Mouse (Mus musculus): ENCODE measurements around the gene Nudt15.

The Nudt15 gene

DNA sequence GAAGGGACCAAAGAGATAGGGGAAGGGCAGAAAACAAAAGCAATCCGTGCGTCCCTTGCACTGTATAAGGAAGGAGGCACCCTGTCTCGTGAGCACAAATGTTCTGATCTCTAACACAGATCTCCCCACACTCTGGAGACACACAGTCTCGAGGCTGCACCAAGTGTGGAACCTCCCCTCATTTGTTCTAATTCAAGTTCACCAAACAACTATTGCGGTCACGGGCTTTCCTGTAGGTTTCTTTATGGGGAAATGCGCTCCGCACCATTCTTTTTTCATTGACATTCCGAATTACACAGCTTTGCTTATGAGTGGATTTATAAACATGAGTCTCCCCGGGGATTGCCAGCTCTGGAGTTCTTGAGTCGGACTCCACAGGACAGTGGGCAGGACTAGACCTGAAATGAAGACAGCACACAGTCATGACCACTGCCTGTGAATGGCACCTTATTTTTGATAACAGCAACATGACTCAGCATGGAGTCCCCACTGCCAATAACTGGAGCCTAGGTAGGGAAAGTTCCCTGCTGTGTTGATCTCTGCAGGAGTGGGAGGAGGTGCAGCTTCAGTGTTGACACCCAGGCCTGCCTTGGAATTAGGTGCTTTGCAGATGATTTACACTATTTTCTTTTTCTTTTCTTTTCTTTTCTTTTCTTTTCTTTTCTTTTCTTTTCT lies 40.2 kb downstream of the Nudt15 start:
- no peak for DNase-seq (ENCODE audit: low spot score in 2 of 2)

DNA sequence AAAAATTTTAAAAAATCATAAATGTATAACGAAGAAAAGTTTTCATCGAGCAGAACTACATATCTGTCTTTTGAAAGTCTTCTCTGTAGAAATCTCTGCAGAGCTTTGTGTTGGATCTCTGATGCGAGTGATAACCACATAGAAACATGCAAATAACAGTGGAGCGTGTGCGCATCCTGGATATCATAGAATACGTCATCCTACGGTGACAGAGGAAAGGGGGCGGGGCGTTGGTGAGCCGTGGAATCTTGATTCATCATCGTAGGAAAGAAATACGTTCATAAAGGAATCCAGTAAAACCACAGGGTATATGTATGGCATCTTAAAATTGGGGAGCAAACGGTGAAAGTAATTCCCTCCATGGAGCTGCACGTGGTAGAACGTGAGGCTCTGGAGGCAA lies 40.8 kb downstream of the Nudt15 start:
- no peak for DNase-seq (ENCODE audit: low spot score in 2 of 2)

DNA sequence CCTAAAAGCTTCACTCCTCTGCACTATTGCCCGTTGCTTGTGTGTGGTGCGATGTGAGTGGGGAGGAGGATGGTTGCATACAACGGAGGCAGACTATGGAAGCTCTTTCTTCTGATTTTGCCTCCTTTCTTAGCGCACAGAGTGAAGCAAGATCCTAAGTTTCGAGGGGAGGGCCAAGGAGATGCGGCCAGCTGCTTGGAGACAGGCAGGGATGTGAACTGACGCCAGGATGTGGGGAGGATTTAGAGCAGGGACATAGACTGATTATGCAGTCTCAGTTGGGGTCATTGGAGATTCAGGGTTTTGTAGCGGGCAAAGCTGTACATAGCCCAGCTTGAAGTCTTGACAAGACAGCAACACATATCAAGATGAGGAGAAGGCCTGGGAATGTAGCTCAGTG lies 41.8 kb downstream of the Nudt15 start:
- no peak for DNase-seq (ENCODE audit: low spot score in 2 of 2)

DNA sequence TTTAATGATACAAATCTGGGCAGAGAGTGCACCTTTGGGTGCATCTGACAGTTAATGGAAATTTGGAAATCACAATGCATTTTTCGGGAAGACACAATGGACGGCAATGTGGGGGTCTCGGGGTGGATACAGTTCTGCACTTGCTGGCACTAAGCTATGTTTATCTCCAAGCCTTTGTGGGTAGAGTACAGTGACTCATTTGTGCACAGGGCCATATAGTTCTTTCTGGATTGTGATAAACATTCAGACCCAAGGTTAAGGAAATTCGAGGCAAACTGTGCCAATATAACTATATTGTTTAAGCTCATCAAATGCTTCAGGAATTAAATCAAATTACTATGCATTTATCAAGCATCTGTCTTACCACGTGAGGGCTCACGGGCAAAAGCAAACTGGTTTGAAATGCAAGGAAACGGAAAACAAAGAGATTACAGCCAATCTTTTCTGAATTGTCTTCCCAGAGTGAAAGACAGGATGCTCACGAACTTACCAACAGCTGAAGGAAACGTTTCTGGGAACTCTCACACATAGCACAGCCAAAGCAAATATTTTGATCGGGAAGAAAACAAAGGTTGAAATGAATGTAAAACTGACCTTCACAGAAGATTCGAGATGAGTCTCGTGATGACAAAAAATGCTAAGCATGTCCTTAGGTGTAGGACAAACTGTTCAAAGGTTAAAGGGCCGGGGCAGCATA lies 44.7 kb downstream of the Nudt15 start:
- DNase-seq (ENCODE audit: low spot score in 2 of 2) = no peak

DNA sequence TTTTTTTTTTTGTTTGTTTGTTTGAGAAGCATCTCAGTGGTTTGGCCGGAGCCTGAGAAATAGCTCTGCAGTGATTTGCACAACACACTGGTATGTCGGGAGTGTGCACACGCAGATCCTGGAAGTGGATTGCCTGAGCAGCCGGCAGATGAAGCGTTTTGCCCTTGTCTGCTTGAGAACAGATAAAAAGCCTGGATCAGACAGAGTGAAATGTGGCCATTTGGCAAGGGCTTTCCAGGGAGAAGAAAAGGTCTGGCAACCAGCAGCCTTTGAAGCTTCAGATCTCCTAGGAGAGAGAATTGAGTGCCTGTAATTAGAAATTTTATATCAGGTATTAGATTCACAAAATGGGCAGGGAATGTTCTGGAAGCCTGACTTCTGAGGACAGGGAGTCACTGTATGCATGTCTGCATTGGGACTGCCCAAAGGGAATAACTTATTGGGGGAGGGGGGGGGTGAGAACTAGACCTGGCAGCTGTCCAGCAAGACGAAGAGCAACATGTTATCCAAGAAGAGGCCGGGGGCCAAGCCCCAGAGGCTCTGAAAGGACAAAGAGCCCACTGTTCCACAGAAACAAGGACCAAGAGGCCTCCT lies 45.4 kb downstream of the Nudt15 start:
- DNase-seq (ENCODE audit: low spot score in 2 of 2) = peak in 1 of 2 experiments; percentile 37

DNA sequence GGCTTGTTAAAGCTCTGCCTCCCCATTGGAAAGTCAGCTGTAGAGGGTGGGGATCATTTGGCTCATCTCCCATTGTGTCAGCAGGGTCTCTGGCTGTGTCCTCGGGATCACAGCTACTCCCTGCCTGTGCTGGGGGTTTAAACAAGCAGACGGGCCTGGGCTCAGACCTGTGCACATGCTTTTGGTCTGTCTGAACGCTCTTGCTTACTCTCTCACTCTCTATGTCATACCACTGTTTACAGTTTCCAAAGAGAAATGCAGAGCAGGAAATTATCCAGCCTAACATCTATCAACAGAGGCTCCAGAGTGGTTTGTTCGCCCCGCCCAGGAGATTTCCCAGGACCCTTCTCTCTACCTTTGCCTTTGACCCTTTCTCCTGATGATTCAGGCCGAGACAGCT lies 46.3 kb downstream of the Nudt15 start:
- DNase-seq (ENCODE audit: low spot score in 2 of 2) = no peak

DNA sequence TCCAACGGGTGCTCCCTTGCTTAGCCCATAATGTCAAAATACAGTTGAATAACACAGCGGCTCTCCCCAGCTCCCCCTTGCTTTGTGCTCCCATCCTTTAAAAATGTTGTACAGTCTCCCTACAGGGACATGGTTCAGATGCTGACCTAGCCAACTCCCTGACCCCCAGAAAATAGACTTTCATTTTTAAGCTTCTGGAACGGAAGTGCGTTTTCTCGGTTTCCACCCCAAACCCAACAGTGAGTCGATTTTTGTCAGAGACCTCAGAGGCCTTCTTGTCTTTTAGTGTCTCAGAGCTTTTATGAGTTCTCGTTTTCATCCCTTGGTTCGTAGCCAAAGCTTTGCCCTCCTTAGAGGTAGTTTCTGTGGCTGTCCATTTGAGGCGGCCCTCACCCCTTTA lies 46.8 kb downstream of the Nudt15 start:
- no peak for DNase-seq (ENCODE audit: low spot score in 2 of 2)

DNA sequence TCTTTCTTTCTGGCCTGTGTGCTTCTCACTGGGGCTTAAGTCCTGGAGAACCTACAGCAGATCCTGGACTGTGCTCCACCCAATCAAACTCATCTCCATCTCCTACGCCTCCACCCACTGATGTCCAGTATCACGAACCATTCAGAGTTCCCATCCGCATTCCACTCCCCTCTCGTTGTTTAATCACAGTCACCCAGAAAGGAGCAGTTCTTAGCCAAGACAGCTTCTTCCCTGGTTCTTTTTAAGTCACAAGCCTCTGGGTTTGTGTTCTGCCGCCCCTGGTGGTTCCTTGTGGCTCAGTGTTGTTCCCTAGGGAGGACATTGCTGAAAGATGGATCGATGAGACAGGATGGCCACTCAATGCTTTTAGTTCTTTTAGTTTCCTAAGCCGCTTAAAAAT lies 52.3 kb downstream of the Nudt15 start:
- no peak for DNase-seq (ENCODE audit: low spot score in 2 of 2)

DNA sequence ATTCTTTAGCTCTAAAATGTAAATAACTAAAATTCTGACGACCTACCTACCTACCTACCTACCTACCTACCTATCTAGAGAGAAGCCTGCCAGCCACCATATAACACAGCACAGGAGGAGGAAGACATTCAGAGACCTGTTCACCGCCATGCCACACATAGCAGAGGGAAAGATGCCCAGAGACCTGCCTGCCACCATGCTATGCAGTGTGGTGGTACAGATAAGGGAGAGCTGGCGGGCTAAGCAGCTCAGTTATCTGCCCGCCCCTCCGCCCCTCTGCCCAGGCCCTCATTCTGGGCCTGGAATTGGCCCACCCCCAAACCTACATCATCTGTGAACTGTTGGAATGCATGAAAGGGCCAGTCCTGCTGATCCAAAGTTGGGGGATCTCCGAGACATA lies 53.9 kb downstream of the Nudt15 start:
- no peak for DNase-seq (ENCODE audit: low spot score in 2 of 2)

DNA sequence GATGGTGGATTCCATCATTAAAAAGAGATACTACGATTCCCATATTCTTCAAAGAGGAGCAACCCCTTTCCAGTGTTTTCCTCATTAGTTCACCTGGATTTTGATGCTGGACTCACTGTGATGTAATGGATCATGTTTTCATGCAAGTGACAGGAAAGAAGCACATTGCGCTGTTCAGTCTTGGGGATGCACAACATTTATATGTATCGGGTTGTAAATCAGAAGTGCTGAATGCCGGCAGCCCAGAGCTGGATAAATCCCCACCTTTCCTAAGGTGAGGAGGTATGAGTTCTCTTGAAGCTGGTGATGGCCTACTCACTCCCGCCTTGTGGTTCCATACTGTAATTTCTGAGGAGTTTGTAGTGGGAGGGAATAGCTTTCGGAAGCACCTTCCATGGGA lies 54.7 kb downstream of the Nudt15 start:
- DNase-seq (ENCODE audit: low spot score in 2 of 2) = no peak

DNA sequence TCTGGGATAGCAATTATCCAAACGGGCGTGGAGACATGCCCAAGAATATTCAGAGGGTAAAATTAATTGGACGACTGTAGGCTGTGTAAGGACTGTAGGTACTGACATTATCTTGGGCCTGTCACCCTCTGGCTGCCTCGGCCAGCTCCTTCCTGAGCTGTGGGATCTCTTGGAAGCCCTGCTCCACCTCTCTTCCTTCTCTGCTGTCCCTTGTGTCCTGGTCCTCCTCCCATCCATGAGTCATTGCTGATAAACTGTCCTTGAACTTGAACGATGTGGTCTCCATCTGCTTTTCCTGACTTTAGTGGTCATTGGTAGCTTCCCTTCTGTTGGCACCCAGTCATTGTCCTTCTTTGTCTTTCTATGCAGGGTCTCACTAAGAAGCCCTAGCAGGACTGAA lies 61.4 kb downstream of the Nudt15 start:
- DNase-seq (ENCODE audit: low spot score in 2 of 2) = no peak

DNA sequence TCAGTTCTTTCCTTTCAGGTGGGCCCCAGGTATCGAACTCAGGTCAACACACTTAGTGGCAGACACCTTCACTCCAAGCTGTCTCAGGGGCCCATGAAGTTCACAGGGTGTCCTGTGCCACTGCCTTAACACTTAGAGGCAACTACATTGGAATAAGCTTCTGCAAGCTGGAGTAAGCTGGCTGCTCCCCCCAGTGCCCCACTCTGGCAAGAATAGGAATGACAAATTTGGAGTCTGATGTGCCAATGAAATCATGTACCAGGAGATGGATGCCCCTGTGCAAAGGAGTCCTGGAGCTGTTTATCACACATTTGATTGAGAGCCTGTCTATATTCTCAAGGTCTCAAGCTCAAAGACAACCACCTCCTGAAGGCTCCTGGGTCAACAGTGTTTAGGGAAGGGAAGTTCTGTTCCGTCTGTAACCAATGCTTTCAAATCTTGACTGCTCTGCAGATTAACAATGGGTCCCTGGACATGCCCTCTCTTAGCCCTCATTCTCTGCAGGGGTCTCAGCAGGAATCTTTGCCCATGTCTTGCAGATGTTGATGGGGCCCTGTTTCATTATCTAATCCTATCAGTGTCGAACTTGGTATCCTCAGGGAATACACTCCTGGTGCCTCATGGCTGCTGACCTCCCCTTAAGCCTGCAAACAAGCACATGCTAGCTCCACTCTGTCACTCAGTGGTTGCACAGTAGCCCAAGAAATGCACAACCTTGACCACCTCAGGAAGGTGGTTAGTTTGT lies 63.5 kb downstream of the Nudt15 start:
- no peak for DNase-seq (ENCODE audit: low spot score in 2 of 2)

DNA sequence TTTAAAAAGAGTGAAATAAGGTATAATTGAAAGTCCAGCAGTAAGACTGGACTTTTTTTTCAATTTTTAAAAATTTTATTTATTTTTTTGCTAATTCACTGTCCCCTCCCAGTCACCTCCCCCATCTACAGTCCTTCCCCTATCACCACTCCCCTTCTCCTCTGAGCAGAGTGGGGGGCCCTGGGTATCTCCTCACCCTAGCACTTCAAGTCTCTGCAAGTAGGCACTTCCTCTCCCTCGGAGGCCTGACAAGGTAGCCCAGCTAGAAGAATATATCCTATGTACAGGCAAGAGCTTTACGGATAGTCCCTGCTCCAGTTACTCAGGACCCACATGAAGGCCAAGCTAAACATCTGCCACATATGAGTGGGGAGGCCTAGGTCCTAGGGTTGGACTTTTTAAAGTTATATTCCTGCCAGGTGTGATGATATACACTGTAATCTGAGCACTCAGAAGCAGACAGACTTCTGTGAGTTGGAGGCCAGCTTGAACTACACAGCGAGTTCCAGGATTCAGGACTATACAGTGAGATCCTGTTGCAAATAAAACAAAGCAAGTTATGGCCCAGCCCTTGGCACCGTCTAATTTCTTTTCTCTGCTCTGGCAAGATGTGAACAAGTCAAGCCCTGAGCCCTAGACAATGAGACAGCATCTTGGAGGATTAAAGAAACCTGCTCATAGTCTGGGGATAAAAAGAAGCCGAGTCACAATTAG lies 64.4 kb downstream of the Nudt15 start:
- DNase-seq (ENCODE audit: low spot score in 2 of 2) = no peak

DNA sequence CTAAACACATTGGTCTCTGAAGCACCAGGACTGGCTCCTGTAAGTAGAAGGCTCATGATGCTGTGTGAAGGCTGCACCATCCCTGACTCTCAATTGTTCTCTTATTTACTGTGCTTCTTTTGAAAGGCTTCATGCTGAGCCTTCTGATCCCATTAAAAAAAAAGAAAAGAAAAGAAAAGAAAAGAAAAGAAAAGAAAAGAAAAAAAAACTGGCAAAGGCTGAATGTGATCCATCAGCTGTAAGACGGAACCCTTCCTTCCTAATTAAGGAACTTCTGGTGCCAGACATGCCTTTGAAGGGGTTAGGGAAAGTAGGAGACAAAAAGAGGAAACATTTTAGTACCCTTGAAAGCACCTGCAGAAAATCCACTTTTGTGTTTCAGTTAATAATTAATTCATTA lies 68.3 kb downstream of the Nudt15 start:
- no peak for DNase-seq (ENCODE audit: low spot score in 2 of 2)

DNA sequence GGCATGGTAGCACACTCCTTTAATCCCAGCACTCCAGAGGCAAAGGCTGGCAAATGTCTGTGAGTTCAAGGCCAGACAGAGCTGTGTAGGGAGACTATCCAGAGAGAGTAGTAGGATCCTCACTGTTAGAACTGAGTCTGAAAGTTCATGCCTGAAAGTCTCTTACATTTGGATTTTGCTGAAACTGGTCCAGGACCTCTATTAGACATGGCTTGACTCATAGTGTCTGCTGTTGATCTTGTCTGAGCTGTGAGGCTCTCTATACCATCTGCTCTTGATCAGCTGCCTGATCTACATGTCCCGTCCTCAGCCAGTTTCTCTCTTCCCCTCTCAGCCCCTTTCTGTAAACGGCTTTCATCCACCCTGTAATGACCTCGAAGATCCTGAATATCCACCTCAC lies 69.7 kb downstream of the Nudt15 start:
- no peak for DNase-seq (ENCODE audit: low spot score in 2 of 2)

DNA sequence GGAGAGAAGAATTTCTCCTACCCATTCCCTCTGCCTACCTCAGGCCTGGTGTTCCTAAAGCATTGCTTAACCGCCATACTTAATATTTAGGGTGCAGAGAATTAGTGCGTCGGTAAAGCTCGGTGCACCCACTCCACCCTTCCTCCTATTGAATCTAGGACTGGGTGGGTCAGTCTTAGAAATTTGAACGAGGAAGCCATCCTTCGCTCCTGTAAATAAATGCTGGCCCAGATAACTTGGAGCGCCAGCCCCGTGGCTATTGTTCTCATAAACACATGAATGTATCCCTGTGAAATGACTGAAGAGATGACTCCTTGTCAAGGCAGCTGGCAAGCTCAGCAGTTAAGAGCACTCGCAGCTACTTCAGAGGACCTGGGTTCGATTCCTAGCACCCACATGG lies 71.0 kb downstream of the Nudt15 start:
- no peak for DNase-seq (ENCODE audit: low spot score in 2 of 2)

DNA sequence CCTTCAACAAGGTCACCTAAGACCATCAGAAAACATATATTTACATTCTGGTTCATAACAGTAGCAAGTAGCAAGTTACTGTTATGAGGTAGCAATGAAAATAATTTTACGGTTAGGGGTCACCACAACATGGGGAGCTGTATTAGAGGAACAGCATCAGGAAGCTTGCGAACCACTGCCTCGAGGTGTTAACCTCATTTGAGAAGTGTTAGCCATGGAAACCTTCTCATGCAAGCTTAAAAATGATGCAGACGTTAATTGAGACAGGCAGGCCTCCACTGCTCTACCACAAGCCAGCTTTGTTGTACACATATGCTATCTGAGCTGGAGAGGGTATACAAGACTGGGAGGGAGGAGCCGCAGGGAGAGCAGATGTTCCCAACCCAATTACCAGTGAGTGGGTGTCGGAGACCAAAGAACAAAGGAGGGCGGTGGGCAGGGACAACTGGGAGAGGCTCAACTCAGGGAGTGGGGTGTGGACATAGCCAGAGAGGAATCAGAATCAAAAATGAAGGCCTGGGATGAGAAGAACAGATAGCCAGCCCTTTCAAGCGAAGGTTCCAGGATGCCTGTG lies 71.6 kb downstream of the Nudt15 start:
- DNase-seq (ENCODE audit: low spot score in 2 of 2) = no peak

DNA sequence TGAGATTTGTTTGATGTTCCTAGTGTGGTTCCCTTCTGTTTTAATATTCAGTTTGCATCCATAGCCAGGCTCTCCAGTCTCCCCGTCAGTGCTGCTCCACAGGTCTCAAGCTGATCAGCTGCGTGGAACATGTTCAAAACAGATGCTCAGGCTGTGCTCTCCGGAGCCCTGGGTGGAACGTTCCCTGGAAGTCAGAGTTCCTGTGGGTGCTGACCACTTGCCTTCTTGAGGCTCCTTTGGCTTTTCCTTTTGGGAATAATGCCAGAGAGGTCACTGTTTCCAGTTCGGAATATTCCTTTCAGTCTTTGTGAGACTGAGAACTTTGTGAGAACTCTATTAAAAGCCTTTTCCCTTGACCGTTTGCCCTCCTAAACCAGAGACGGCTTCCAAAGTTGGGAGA lies 72.5 kb downstream of the Nudt15 start:
- no peak for DNase-seq (ENCODE audit: low spot score in 2 of 2)

DNA sequence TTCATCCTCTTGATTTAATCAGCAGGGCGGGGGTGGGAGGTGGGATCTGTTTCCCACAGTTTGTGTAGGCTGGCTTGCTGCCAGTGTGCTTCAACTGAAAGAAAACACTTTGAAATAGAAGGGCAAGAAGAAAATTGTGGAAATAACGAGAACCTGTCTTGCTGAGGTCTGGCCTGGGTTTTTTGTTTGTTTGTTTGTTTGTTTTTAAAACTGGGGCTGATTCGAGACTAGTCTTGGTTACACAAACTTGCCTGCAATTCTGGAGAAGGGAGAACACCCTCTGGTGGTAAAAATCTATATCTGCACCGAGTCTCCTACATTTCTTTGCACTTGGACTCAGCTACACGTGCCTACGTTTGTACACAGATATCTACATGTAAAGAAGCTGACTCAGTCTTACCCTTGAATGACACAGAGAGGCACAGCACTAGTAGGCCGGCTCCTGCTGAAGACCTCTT lies 73.4 kb downstream of the Nudt15 start:
- no peak for DNase-seq (ENCODE audit: low spot score in 2 of 2)

DNA sequence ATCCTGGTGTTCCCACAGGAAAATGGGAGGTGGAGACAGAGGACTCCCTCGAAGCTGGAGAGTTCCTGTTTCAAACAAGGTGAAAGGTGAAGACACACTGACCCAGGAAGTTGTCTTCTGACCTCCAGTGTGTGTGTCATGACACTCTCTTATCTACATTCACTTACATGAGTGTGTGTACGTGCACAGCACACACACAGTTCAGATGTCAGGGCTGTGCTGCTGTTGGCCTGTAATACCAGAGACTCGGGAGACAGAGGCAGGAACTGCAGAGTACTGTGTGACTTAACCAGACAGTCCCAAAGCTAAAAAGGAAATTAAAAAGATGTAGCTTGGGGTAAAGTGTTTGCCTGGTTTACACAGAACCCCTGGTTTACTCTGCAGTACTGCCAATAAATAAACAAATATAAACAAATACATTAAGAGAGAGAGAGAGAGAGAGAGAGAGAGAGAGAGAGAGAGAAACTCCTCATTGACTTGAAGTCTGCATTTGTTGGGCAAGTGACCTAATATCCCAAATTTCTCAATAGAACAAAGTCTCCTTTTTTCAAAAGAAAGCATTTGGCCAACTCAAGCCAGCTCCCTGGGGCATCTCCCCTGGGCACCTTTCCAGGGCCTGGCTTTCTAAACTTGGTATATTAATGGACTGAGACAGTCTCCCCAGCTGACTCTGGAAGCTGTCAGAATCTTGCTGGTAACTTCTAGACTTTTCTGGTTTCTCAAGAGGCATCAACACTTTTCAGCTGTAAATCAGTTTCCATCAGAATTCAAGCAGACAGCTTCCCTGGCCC lies 74.2 kb downstream of the Nudt15 start:
- peak in 1 of 2 experiments; percentile 71 for DNase-seq (ENCODE audit: low spot score in 2 of 2)

DNA sequence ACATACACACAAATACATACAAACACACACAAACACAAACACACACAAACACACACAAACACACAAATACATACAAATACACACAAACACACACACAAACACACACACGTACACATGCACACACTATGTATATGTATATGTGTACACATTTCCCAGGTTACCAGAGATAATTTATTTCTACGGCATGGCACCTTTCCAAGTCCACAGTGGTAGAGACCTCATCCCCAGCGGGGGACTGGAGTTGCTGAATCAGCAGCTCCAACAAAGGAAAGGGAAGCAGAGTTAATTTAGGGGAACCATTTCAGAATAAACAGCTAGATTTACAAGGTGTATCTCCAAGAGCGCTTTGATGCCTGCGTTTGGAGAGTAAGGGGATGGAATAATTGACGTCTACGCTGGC lies 75.8 kb downstream of the Nudt15 start:
- no peak for DNase-seq (ENCODE audit: low spot score in 2 of 2)
